Mouse (Mus musculus): ENCODE measurements at regions not wholly inside any gene's neighbourhood (a gene's known extent, or its start where the extent isn't known, plus 50 kb on each side); places are given as distances from the start of the nearest gene placed in this dataset.

- Histone ChIP-seq H3K27ac (ENCODE audit: insufficient read depth, low read depth, low read length) (no peak overlapping the region), H3K4me3 (ENCODE audit: insufficient read depth, low read length) (no peak overlapping the region)
Measured at GRCm38 (mm10) chr12:16051439-16051838, 234.7 kb upstream of the Trib2 start.

GRCm38 (mm10) chr12:16049545-16049944 is 232.8 kb upstream of the Trib2 start:
- H3K4me1 ChIP-seq (ENCODE audit: control insufficient read depth, insufficient read depth, low read length) = no peaks in the 10 kb centered on the region
- no peak overlapping the region for H3K27ac ChIP-seq (ENCODE audit: insufficient read depth, low read depth, low read length)
- no peak overlapping the region for H3K4me3 ChIP-seq (ENCODE audit: insufficient read depth, low read length)
- TF ChIP-seq POLR2A (IDR thresholded peaks at IDR 0.05; ENCODE audit: borderline replicate concordance, low read depth, low read length) (no peak), CTCF (IDR thresholded peaks at IDR 0.05; ENCODE audit: low read depth, low read length) (no peak)

More at GRCm38 (mm10) chr12:16051439-16051838, 234.7 kb upstream of the Trib2 start:
- TF ChIP-seq CTCF (IDR thresholded peaks at IDR 0.05; ENCODE audit: low read depth, low read length) (no peak), POLR2A (IDR thresholded peaks at IDR 0.05; ENCODE audit: borderline replicate concordance, low read depth, low read length) (no peak)
- no peaks in the 10 kb centered on the region for H3K4me1 ChIP-seq (ENCODE audit: control insufficient read depth, insufficient read depth, low read length)

- Histone ChIP-seq H3K4me1 (ENCODE audit: control insufficient read depth, insufficient read depth, low read length) (peaks cover 11% of the 10 kb centered on the region), H3K4me3 (ENCODE audit: insufficient read depth, low read length) (no peak overlapping the region), H3K27ac (ENCODE audit: insufficient read depth, low read depth, low read length) (no peak overlapping the region)
- TF ChIP-seq CTCF (IDR thresholded peaks at IDR 0.05; ENCODE audit: low read depth, low read length) = no peak
- no peak for TF ChIP-seq POLR2A (IDR thresholded peaks at IDR 0.05; ENCODE audit: borderline replicate concordance, low read depth, low read length)
Measured at GRCm38 (mm10) chr12:16046643-16047042, 229.9 kb upstream of the Trib2 start.

- TF ChIP-seq POLR2A (IDR thresholded peaks at IDR 0.05; ENCODE audit: borderline replicate concordance, low read depth, low read length) (no peak), CTCF (IDR thresholded peaks at IDR 0.05; ENCODE audit: low read depth, low read length) (no peak)
- Histone ChIP-seq H3K27ac (ENCODE audit: insufficient read depth, low read depth, low read length) (no peak overlapping the region), H3K4me1 (ENCODE audit: control insufficient read depth, insufficient read depth, low read length) (peaks cover 17% of the 10 kb centered on the region)
Measured at GRCm38 (mm10) chr12:16045791-16046494, 229.2 kb upstream of the Trib2 start.

GRCm38 (mm10) chr12:16043466-16044214 is 226.9 kb upstream of the Trib2 start:
- TF ChIP-seq CTCF (IDR thresholded peaks at IDR 0.05; ENCODE audit: low read depth, low read length) (no peak), POLR2A (IDR thresholded peaks at IDR 0.05; ENCODE audit: borderline replicate concordance, low read depth, low read length) (no peak)
- Histone ChIP-seq H3K4me3 (ENCODE audit: insufficient read depth, low read length) (no peak overlapping the region), H3K27ac (ENCODE audit: insufficient read depth, low read depth, low read length) (no peak overlapping the region), H3K4me1 (ENCODE audit: control insufficient read depth, insufficient read depth, low read length) (peaks cover 17% of the 10 kb centered on the region)

More at GRCm38 (mm10) chr12:16045791-16046494, 229.2 kb upstream of the Trib2 start:
- H3K4me3 ChIP-seq (ENCODE audit: insufficient read depth, low read length) = no peak overlapping the region

- H3K4me3 ChIP-seq (ENCODE audit: insufficient read depth, low read length) = no peak overlapping the region
- no peak overlapping the region for H3K27ac ChIP-seq (ENCODE audit: insufficient read depth, low read depth, low read length)
- peaks cover 17% of the 10 kb centered on the region for H3K4me1 ChIP-seq (ENCODE audit: control insufficient read depth, insufficient read depth, low read length)
- TF ChIP-seq CTCF (IDR thresholded peaks at IDR 0.05; ENCODE audit: low read depth, low read length) (no peak), POLR2A (IDR thresholded peaks at IDR 0.05; ENCODE audit: borderline replicate concordance, low read depth, low read length) (no peak)
Measured at GRCm38 (mm10) chr12:16042362-16042761, 225.6 kb upstream of the Trib2 start.

GRCm38 (mm10) chr12:16041129-16041528 is 224.4 kb upstream of the Trib2 start:
- Histone ChIP-seq H3K4me1 (ENCODE audit: control insufficient read depth, insufficient read depth, low read length) (peaks cover 17% of the 10 kb centered on the region), H3K27ac (ENCODE audit: insufficient read depth, low read depth, low read length) (no peak overlapping the region), H3K4me3 (ENCODE audit: insufficient read depth, low read length) (no peak overlapping the region)
- no peak for TF ChIP-seq CTCF (IDR thresholded peaks at IDR 0.05; ENCODE audit: low read depth, low read length)
- TF ChIP-seq POLR2A (IDR thresholded peaks at IDR 0.05; ENCODE audit: borderline replicate concordance, low read depth, low read length) = no peak

- H3K27ac ChIP-seq (ENCODE audit: insufficient read depth, low read depth, low read length) = no peak overlapping the region
- TF ChIP-seq POLR2A (IDR thresholded peaks at IDR 0.05; ENCODE audit: borderline replicate concordance, low read depth, low read length) (no peak), CTCF (IDR thresholded peaks at IDR 0.05; ENCODE audit: low read depth, low read length) (no peak)
- no peaks in the 10 kb centered on the region for H3K4me1 ChIP-seq (ENCODE audit: control insufficient read depth, insufficient read depth, low read length)
- no peak overlapping the region for H3K4me3 ChIP-seq (ENCODE audit: insufficient read depth, low read length)
Measured at GRCm38 (mm10) chr12:16035551-16035950, 218.8 kb upstream of the Trib2 start.

GRCm38 (mm10) chr12:16034691-16035515 is 218.2 kb upstream of the Trib2 start:
- Histone ChIP-seq H3K4me1 (ENCODE audit: control insufficient read depth, insufficient read depth, low read length) (no peaks in the 10 kb centered on the region), H3K27ac (ENCODE audit: insufficient read depth, low read depth, low read length) (no peak overlapping the region), H3K4me3 (ENCODE audit: insufficient read depth, low read length) (no peak overlapping the region)
- TF ChIP-seq POLR2A (IDR thresholded peaks at IDR 0.05; ENCODE audit: borderline replicate concordance, low read depth, low read length) (no peak), CTCF (IDR thresholded peaks at IDR 0.05; ENCODE audit: low read depth, low read length) (no peak)
